Mouse (Mus musculus) liver, adult (tissue): Measurements from ENCODE around the gene Scamp1.

Experiments used
- GATA4 ChIP-seq: IDR thresholded peaks from 2 replicates; pipeline ENCODE4 v1.6.1; 2014; ENCODE audit warnings: mild to moderate bottlenecking, low read length; ENCODE audit not compliant: insufficient replicate concordance

Scamp1 gene

DNA sequence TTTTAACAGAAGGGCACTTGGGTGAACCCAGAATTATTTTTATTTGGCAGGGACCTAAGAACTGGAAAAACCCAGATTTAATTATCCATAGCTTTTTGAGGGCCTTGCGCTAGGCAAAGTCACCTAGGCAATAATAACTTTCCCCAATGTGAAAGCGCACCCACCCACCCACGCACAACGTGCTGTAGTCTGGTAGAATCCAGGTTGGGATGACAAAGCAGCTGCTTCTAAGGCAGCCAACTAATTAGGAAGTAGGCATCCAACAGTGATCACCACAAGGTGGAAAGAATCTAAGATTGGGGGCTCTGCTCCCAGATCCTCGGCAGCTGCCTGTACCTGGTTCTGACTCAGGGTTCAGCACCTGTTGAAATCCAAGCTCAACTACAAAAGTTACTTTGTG is 538 bp upstream of the Scamp1 start:
- no peak for TF ChIP-seq GATA4

DNA sequence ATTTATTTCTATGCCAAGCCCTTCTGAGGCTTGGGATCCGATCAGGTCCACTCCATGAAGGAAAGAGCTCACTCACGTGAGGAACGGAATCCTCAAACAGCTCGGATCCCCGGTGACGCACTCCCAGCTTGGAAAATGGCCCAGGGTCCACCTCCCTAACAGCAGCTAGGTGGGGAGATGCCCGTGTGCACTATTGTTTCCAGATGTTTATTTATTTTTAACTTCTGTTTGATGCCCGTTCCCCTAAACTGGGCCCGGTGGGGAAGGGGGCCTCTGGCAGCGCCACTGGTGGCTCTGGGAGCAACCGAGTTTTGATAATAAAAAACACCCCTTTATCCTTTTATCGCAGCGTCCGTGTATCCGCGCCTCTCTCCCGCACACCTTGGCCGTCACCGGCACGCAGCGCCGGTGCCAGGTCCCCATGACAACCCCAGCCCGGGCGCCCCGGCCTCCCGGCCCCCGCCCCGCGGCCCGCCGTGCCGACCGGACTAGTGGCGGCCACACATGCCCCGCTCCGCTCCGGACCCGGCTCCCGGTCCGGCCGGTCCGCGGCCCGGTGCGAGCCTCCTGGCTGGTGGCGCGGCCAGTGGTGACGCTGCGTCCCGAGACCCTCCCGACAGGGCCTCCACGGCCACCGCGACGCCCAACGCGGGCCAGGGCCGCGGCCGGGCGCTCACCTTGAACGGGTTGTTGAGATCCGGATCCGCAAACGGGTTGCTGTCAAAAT is 951 bp downstream of the Scamp1 start:
- no peak for TF ChIP-seq GATA4

DNA sequence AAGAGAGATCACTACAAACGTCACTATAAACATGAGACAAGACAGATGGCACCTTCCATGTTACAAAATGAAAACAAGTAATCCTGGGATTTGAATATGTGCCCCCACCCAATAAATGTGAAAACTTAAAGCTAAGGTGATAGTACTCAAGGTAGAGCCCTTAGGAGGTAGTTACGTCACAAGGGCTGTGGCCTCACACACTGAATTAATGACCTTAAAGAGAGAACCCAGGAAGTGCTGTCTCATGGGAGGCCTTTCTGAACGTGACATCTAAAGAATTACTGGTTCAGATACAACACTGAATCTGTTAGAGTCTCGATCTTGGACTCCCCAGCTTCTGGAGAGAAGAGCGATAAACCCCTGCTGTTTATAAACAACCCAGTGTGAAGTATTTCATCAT is 6.2 kb downstream of the Scamp1 start:
- no peak for TF ChIP-seq GATA4

DNA sequence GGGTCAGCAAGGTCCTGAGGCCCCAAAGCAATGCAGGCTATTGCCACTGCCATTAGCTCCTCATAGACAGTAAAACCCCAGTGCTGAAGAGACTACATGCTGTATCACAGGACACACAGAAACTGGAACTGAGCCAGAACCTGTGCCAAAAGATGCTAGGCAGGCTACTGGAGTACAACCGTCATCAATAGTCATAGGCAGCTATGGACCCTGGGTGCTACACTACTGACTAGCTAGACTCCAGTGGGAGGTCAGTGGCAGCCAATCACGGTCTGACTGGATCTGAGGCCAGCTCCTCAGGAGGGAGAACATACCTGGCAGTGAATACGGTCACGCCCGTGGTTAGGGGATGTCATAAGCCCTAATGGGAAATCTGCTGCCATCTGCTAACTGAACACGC is 14.4 kb downstream of the Scamp1 start:
- no peak for TF ChIP-seq GATA4

DNA sequence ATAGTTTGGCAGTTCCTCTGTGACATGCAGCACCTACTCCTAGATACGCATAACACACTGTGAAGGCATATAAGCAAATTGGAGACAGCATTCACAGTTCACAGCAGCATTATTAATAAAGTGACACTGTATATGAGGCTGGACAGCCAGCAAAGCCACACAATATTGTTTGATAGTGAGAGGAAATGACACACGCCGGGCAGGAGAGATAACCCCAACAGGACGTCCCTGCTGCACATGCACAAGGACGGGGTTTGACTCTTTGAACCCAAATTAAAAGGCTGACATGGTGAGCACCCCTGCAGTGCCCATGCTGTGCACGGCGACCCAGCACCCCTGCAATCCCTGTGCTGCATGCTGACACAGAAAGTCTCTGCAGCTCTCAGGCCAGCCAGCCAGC is 17.5 kb downstream of the Scamp1 start:
- TF ChIP-seq GATA4 = peak; percentile 86; the same call in 1 of the 2 replicates

DNA sequence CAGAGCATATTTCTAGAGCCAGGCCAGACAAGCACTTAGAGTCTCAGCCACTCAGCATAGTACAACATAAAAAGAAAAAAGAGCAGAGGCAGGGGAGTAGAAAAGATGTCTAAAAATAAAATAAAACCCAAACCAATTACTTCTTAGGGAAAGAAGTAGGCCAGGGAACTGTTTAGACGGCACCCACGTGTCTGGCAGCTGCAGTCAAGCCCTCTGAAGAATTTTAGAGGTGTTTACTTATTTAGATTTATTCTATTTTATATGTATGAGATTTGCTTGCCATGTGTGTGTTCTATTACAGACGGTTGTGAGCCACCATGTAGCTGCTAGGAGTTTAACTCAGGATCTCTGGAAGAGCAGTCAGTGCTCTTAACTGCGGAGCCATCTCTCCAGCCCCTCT is 18.5 kb downstream of the Scamp1 start:
- TF ChIP-seq GATA4 = no peak

DNA sequence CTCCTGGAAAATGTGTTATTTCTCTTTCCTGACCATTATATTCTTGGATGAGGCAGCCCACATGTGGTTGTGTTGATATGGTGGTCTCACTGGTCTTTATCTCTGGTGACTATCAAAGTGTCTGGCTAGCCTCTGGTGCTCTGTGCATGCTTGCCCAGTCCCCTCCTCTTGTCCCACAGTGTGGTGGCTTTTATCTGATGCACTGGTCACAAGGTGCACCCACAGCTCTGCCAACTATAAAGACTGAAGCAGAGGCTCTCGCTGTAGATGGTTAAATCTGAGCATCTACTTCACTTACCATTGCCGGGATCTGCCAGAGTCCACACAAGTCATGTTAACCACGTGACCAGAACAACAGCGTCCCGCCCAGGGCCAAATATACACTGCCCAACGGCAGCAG is 19.1 kb downstream of the Scamp1 start:
- TF ChIP-seq GATA4 = no peak

DNA sequence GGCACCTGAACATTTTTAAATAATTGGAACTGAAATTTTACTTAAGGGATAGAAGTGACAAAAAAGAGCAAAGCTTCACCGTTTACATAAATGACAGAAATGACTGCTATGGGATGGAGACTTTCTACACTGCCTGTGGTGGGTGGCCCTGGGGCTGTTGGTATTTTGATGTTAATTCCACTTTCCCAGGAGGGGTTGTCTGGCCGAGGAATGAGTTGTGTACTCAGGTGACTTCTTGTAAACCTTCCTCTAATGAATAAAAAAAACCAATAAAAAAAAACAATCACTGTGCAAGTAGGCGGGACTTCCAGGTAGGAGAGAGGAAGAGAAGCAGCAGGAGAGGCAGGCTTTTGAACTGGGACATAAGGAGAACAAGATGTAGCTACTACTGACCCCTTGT is 20.4 kb downstream of the Scamp1 start:
- no peak for TF ChIP-seq GATA4

DNA sequence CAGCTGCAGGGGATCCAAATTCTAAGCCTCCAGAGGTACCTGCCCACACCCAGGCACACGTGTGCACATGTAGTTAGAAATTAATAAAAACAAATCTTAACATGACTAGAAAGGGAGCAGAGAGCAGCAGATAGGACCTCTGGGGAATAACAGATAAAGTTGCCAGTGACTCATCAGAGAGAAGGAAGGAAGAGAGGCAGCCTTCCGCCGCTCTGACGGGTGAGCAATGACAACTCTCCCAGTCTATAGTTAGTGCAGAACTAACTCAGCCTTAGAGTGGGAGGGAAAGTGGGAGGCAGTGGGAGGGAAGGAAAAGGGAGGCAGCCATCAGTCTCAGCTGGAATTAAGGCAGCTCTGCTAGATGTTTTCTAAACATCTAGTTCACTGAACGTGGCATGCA is 21.7 kb downstream of the Scamp1 start:
- TF ChIP-seq GATA4 = peak; percentile 39; the same call in 1 of the 2 replicates

DNA sequence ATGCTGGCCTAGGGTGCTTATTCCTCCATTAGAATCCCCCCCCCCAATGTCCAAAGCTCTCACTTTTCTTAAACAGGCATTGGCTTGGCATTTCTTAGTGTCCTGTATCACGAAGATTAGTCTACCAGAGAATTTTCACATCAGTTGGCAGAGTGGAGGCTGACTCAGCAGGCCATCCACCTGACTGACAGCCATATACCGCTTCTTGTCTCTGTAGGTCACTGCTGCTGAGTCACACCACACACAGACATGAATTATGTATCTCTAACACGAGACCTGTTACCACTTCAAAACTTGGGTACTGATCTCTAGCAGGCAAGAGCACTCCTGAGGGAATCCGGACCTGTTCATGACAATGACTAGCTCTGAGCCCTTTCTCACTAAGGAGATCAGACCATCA is 23.1 kb downstream of the Scamp1 start:
- TF ChIP-seq GATA4 = no peak

DNA sequence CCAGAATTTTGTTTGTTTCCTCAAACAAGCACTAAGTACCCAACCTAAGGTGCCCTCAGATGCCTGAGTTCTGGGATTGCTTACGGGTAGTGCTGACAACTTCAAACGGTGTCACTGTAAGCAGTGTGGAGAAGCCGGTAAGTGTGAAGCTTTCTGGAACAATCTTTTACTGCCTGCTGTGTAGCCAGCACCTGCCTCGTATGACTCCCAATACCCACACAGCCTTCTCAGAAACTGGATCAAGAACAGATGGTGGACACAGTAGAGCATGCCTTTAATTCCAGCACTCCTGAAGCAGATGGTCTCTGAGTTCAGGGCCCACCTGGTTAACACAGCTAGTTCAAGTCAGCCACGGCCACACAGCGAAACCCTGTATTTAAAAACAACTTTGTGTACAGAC is 24.0 kb downstream of the Scamp1 start:
- TF ChIP-seq GATA4 = no peak

DNA sequence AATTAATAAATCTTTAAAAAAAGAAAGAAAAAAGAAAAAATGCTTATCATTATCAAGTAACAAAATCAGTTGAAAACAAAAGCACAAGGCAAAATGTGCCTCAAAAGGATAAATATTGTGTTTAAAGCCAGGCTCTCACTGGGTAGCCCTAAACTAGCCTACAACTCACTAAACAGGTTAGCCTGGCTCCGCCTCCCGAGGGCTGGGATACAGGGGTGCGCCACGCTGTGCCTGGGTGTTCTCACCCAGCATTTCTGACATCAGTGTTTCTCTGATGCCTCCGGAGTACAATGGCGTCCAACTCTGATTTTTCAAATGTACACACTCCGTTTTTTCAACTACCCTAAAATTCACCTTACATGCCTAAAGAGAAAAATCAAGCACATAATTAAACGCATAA is 24.7 kb downstream of the Scamp1 start:
- TF ChIP-seq GATA4 = no peak

DNA sequence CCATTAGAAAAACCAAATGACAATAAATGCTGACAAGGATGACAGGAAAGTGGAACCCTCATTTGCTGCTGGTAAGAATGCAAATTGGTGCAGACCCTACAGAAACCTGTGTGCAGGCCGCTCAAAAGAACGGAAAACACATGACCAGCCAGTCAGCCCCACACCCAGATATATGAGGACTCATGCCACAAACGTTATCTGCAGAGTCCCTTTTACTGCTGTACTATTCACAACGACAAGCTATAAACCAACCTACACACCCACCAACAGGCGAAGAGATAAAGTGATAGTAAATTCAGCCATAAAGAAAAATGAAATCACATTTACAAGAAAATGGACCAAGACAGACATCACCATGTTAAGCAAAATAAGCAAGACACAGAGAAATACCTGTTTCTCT is 26.4 kb downstream of the Scamp1 start:
- TF ChIP-seq GATA4 = no peak

DNA sequence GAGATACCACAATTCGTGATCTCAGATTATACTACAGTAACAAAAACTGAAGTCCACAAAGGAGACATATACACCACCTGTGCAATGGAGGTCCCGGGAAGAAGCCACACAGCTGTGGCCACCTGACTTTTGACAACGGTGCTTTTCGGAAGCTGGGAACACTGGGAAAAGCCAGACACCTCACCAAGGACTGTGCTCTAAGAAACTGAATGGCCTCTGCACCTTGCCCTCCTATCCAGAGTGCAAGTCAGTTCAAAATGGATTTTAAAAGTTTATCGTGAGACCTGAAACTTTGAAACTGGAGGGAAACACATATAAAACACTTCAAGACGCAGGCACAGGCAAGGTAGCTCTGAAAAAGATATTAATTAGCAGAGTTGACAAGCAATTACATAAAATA is 27.1 kb downstream of the Scamp1 start:
- no peak for TF ChIP-seq GATA4

DNA sequence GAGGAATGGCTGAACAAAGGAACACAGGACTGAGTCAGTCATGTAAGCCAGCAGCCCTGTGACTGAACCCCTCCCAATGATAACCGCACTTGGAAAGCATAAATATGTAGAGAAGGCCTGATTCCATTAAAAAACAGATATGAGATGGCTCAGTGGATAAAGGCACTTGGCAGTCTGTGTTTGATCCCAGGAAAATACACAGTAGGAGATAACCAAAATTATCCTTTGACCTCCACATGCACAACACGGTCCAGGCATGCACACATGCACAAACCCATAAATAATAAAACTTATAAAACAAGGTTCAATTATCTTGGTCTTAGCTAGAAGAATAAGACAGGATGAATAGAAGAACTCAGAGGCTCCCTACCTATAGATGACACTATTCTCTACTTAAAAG is 27.9 kb downstream of the Scamp1 start:
- TF ChIP-seq GATA4 = peak; percentile 56; the same call in 1 of the 2 replicates

DNA sequence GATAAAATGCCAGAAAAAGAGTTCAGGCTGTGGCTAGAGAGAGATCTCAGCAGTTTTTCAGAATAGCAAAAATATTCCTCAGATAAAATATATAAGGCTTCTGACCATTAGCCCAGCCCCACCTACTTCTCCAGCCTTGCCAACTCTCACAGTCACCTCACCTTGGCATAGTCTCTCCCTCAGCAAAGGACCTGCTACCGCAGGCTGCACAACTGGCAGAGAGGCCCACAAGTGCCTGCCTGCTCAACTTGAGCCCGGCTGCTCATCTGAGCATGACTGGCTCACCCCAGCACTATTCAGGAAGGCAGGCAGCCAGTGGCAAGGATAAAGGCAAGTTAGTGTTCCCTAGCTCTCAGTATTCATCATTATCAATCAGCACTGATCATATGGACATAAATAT is 30.5 kb downstream of the Scamp1 start:
- no peak for TF ChIP-seq GATA4

DNA sequence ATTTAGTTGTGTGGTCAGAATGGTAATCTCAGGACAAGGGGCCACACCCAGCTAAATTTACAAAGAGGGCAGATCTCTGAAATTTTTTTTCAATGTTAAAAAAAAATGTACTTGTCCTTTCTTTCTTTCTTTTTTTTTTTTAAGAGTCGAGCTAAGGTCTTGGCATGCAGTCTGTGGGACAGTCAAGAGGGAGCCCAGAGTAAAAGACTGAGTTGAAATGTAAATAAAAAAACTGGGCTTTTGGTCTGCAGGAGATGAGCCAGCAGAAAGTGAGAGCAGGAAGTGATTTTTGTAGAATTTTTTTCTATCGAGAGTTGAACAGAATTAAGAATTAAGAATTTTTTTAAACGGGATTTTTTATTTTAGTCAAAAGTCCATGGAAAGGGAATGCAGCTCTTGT is 31.4 kb downstream of the Scamp1 start:
- no peak for TF ChIP-seq GATA4
